Mouse (Mus musculus) heart, embryonic 10.5 days (tissue): Measurements from ENCODE around the gene Suds3. TPM values are rescaled to one million over a fixed set of nuclear protein-coding genes. Genes with fewer than 3 reads are reported as not detected.

ENCODE experiments used
- DNase-seq: peaks from one replicate; pipeline ENCODE4 v3.0.0-alpha.2; 2017; ENCODE audit warnings: low spot score
- H3K27ac ChIP-seq: fragments of 300-500 bp; sonication (generic); 2 replicates; pipeline ENCODE4 v1.5.1; 2016; ENCODE audit warnings: mild to moderate bottlenecking
- H3K27me3 ChIP-seq: fragments of 300-500 bp; sonication (generic); 2 replicates; pipeline ENCODE4 v1.6.1; 2016; ENCODE audit warnings: mild to moderate bottlenecking; ENCODE audit not compliant: poor library complexity, insufficient read depth, severe bottlenecking
- H3K36me3 ChIP-seq: fragments of 300-500 bp; sonication (generic); 2 replicates; pipeline ENCODE4 v1.6.1; 2016; ENCODE audit warnings: mild to moderate bottlenecking, moderate library complexity
- H3K4me1 ChIP-seq: fragments of 300-500 bp; sonication (generic); 2 replicates; pipeline ENCODE4 v1.6.1; 2016; ENCODE audit warnings: mild to moderate bottlenecking
- H3K4me3 ChIP-seq: fragments of 300-500 bp; sonication (generic); 2 replicates; pipeline ENCODE4 v1.5.1; 2016; ENCODE audit warnings: mild to moderate bottlenecking, moderate library complexity
- H3K9me3 ChIP-seq: fragments of 300-500 bp; sonication (generic); 2 replicates; pipeline ENCODE4 v1.6.1; 2016; ENCODE audit warnings: mild to moderate bottlenecking, moderate library complexity
- WGBS: fragments of 180-500 bp; shearing (Covaris S2); methylation state at CpG from one replicate; pipeline ENCODE4 v1.1.7; 2016; 5-methylcytosine and 5-hydroxymethylcytosine counted together
- polyA plus RNA-seq: library from polyadenylated mRNA; unstranded; fragments of >200 nt; fragmentation: Nextera tagmentation; extraction: Ambion mirVana; gene quantifications from 2 replicates; pipeline ENCODE4 v1.2.1, GENCODE M21; 2016

Suds3 gene
- polyA plus RNA-seq, 1 experiment from 2014 or later: 76.3 TPM

GRCm38 (mm10) chr5:117103194-117103929 lies 12.6 kb downstream of the Suds3 start:
- WGBS: 93% methylated on average over 20 of the region's 20 CpGs
- Histone ChIP-seq H3K27ac (no peak overlapping the region), H3K4me3 (no peak overlapping the region), H3K9me3 (no peaks in the 10 kb centered on the region), H3K27me3 (no peaks in the 10 kb centered on the region), H3K4me1 (0 out of 2 replicates have a peak, but pooled peaks cover 4% of the 10 kb centered on the region), H3K36me3 (peaks cover 100% of the 10 kb centered on the region)
- no peak for DNase-seq

- H3K36me3 ChIP-seq: peaks cover 82% of the 10 kb centered on the region
- H3K4me1 ChIP-seq: peaks cover under 1% of the 10 kb centered on the region; the same call in 1 of the 2 replicates
- no peak overlapping the region for H3K27ac ChIP-seq
- WGBS: 86% methylated on average over 11 of the region's 11 CpGs
- DNase-seq: no peak
- H3K9me3 ChIP-seq: no peaks in the 10 kb centered on the region
- no peak overlapping the region for H3K4me3 ChIP-seq
- no peaks in the 10 kb centered on the region for H3K27me3 ChIP-seq
These were observed 16.2 kb downstream of the Suds3 start for GRCm38 (mm10) chr5:117099742-117100141.

- 93% methylated on average over 5 of the region's 5 CpGs for WGBS
- peaks cover 82% of the 10 kb centered on the region for H3K36me3 ChIP-seq
These were observed 16.9 kb downstream of the Suds3 start for GRCm38 (mm10) chr5:117099008-117099407.

GRCm38 (mm10) chr5:117096716-117097115 lies 19.2 kb downstream of the Suds3 start:
- H3K4me3 ChIP-seq: no peak overlapping the region
- H3K9me3 ChIP-seq: no peaks in the 10 kb centered on the region
- no peaks in the 10 kb centered on the region; the same call in 1 of the 2 replicates for H3K4me1 ChIP-seq
- no peak for DNase-seq
- peaks cover 81% of the 10 kb centered on the region for H3K36me3 ChIP-seq
- H3K27ac ChIP-seq: no peak overlapping the region
- 50% methylated on average over 3 of the region's 3 CpGs for WGBS
- no peaks in the 10 kb centered on the region for H3K27me3 ChIP-seq

More at GRCm38 (mm10) chr5:117099008-117099407, 16.9 kb downstream of the Suds3 start:
- H3K9me3 ChIP-seq: no peaks in the 10 kb centered on the region
- H3K4me3 ChIP-seq: no peak overlapping the region
- no peaks in the 10 kb centered on the region; the same call in 1 of the 2 replicates for H3K4me1 ChIP-seq
- no peak overlapping the region for H3K27ac ChIP-seq
- H3K27me3 ChIP-seq: no peaks in the 10 kb centered on the region
- no peak for DNase-seq

DNA sequence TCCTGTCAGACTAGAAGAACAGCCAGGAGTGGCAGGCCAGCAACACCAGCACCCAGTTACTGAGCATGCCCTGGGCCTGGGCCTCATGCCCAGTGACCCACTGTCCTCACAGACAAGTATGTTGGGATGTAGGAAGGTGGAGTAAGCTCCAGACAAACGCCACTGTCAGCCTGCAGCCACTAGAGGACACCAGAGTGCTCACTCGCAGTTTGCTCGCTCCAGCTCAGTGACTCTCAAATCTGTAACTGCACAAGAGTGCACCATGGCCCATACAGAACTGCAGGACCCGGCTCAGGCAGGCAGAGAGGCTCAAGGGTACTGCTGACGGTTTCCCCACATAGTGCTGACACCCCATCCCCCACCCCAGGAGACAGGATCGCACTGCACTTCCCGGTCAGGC lies 21.5 kb downstream of the Suds3 start:
- H3K27me3 ChIP-seq: no peaks in the 10 kb centered on the region
- DNase-seq: no peak
- no peaks in the 10 kb centered on the region for H3K9me3 ChIP-seq
- H3K4me1 ChIP-seq: peaks cover 9% of the 10 kb centered on the region
- peaks cover 67% of the 10 kb centered on the region for H3K36me3 ChIP-seq
- no peak overlapping the region for H3K4me3 ChIP-seq
- H3K27ac ChIP-seq: no peak overlapping the region
- WGBS: 28% methylated on average over 7 of the region's 7 CpGs

- 18% methylated on average over 6 of the region's 6 CpGs for whole genome bisulfite sequencing
- H3K36me3 ChIP-seq: peaks cover 38% of the 10 kb centered on the region
- peaks cover 7% of the 10 kb centered on the region; the same call in 1 of the 2 replicates for H3K27me3 ChIP-seq
- no peak for DNase-seq
- peaks cover 25% of the 10 kb centered on the region for H3K4me1 ChIP-seq
- H3K27ac ChIP-seq: 0 out of 2 replicates have a peak overlapping the region, but pooled peaks have one; percentile 47
- no peaks in the 10 kb centered on the region for H3K9me3 ChIP-seq
- H3K4me3 ChIP-seq: no peak overlapping the region
These were observed 26.1 kb downstream of the Suds3 start for GRCm38 (mm10) chr5:117089786-117090185.

DNA sequence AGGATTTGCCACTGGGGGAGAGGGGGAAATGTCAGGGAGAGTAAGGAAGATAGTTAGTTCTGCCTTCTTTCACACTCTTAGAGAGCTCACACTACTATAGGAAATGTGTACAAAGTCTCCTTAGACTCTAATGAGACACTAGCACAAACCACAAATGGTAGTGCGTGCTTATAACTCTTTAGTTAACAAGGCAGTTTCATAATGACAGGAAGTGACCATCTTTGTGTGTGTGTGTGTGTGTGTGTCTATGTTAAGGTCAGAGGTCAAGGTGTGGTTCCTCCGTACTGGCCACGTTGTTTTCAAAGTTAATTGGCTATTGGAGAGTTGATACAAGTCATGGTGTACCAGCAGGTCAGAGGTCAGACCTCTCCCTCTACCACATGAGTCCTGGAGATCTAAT lies 26.8 kb downstream of the Suds3 start:
- no peak for DNase-seq
- no peak overlapping the region for H3K27ac ChIP-seq
- WGBS: 58% methylated on average over 3 of the region's 3 CpGs
- peaks cover 25% of the 10 kb centered on the region for H3K4me1 ChIP-seq
- H3K36me3 ChIP-seq: peaks cover 33% of the 10 kb centered on the region
- H3K27me3 ChIP-seq: peaks cover 7% of the 10 kb centered on the region; the same call in 1 of the 2 replicates
- H3K4me3 ChIP-seq: no peak overlapping the region
- H3K9me3 ChIP-seq: no peaks in the 10 kb centered on the region

DNA sequence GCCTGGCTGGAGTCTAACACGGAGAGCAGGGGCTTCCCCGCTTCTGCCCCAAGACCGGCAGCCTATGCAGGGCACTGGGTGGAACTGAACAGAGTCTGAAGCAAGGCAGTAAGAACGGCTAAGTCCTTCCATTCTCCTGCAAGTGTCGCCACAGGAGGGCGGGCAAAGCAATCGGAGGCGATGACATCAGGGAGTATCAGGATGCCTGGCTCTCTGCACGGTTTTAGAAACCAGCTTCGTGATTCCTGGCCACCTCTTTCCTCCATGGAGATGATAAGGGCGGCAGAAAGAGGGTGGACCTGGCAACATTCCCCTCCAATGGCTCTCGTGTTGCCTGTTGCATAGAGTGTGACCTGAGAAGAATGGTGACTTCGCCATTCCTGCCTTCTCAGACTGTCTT lies 28.2 kb downstream of the Suds3 start:
- peak overlapping the region; percentile 62; the same call in 1 of the 2 replicates for H3K27ac ChIP-seq
- DNase-seq: peak; percentile 80
- H3K27me3 ChIP-seq: peaks cover 7% of the 10 kb centered on the region; the same call in 1 of the 2 replicates
- H3K4me3 ChIP-seq: peak overlapping the region; percentile 50
- H3K36me3 ChIP-seq: peaks cover 19% of the 10 kb centered on the region
- no peaks in the 10 kb centered on the region for H3K9me3 ChIP-seq
- H3K4me1 ChIP-seq: peaks cover 25% of the 10 kb centered on the region
- WGBS: 4% methylated on average over 13 of the region's 13 CpGs

- no peak overlapping the region for H3K27ac ChIP-seq
- peak overlapping the region; percentile 25; the same call in 1 of the 2 replicates for H3K4me3 ChIP-seq
- no peak for DNase-seq
- H3K4me1 ChIP-seq: peaks cover 13% of the 10 kb centered on the region
- H3K9me3 ChIP-seq: no peaks in the 10 kb centered on the region
- H3K36me3 ChIP-seq: no peaks in the 10 kb centered on the region
- WGBS: 17% methylated on average over 10 of the region's 10 CpGs
- H3K27me3 ChIP-seq: no peaks in the 10 kb centered on the region
These were observed 46.4 kb downstream of the Suds3 start for GRCm38 (mm10) chr5:117069498-117069894.

GRCm38 (mm10) chr5:117068808-117069497 lies 47.0 kb downstream of the Suds3 start:
- Histone ChIP-seq H3K36me3 (no peaks in the 10 kb centered on the region), H3K27ac (no peak overlapping the region), H3K27me3 (no peaks in the 10 kb centered on the region), H3K4me1 (peaks cover 13% of the 10 kb centered on the region), H3K9me3 (no peaks in the 10 kb centered on the region), H3K4me3 (peak overlapping the region; percentile 25; the same call in 1 of the 2 replicates)
- 31% methylated on average over 19 of the region's 19 CpGs for WGBS
- DNase-seq: no peak

GRCm38 (mm10) chr5:117068181-117068580 lies 47.7 kb downstream of the Suds3 start:
- DNase-seq: no peak
- Histone ChIP-seq H3K9me3 (no peaks in the 10 kb centered on the region), H3K36me3 (no peaks in the 10 kb centered on the region), H3K27me3 (no peaks in the 10 kb centered on the region), H3K4me1 (peaks cover 13% of the 10 kb centered on the region), H3K27ac (no peak overlapping the region), H3K4me3 (no peak overlapping the region)
- WGBS: 79% methylated on average over 13 of the region's 13 CpGs

- H3K4me1 ChIP-seq: no peaks in the 10 kb centered on the region
- H3K4me3 ChIP-seq: no peak overlapping the region
- H3K36me3 ChIP-seq: no peaks in the 10 kb centered on the region
- no peak for DNase-seq
- no peak overlapping the region for H3K27ac ChIP-seq
- WGBS: 50% methylated on average over 2 of the region's 2 CpGs
- no peaks in the 10 kb centered on the region for H3K9me3 ChIP-seq
- H3K27me3 ChIP-seq: no peaks in the 10 kb centered on the region
These were observed 54.7 kb downstream of the Suds3 start for GRCm38 (mm10) chr5:117061251-117061650.

- 73% methylated on average over 18 of the region's 18 CpGs for WGBS
- no peaks in the 10 kb centered on the region for H3K4me1 ChIP-seq
These were observed 55.3 kb downstream of the Suds3 start for GRCm38 (mm10) chr5:117060484-117061130.

More at GRCm38 (mm10) chr5:117060484-117061130, 55.3 kb downstream of the Suds3 start:
- H3K4me3 ChIP-seq: no peak overlapping the region
- no peak overlapping the region for H3K27ac ChIP-seq
- no peak for DNase-seq
- no peaks in the 10 kb centered on the region for H3K9me3 ChIP-seq
- H3K36me3 ChIP-seq: no peaks in the 10 kb centered on the region
- no peaks in the 10 kb centered on the region for H3K27me3 ChIP-seq
